Mouse (Mus musculus): Measurements from ENCODE around the gene Nr4a3.

DNA sequence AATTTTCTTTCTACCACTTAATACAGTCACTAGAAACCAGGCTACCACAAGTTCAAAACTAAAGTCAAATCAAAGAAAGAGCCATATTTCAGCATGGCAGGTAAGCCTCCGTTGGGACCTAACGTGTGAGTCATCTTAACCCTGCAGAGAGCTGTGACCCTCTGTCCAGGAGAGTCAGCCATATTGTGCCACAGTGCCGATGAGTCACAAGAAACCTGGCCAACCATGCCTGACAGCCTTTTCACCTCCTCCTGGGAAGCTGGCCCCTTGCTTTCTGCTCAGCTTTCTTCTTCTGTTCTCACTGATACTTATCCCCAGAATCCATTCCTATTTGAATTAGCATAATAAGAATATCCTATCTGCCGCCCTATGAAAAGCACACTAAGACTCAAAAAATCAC is 42.0 kb upstream of the Nr4a3 start:
- TF ChIP-seq POLR2A (IDR thresholded peaks at IDR 0.05; ENCODE audit: low read depth, low read length) (no peak), CTCF (IDR thresholded peaks at IDR 0.05; ENCODE audit: extremely low read depth, insufficient read length, insufficient replicate concordance, low read depth, low read length) (no peak)

Measured in small intestine, adult 2 months (tissue).